Mouse (Mus musculus): Measurements from ENCODE around the gene Cd40lg. TPM values are rescaled to one million over a fixed set of nuclear protein-coding genes. Genes with fewer than 3 reads are reported as not detected.

Gene Cd40lg
- polyA plus RNA-seq (2011; ENCODE audit: insufficient read length, low read depth, missing spikeins), result not detected in 2 replicates

GRCm38 (mm10) chrX:57211876-57212275, at the start of gene Cd40lg:
Cd40lg (plus strand) TSS chrX:57212143.
- Histone ChIP-seq H3K27ac (ENCODE audit: insufficient read depth, low read length) (no peak within 1 kb of the TSS), H3K4me1 (ENCODE audit: control insufficient read depth, insufficient read depth, low read length) (no peaks in the 10 kb centered on the region), H3K4me3 (ENCODE audit: insufficient read depth, low read length) (no peak within 1 kb of the TSS)
- TF ChIP-seq POLR2A (IDR thresholded peaks at IDR 0.05; ENCODE audit: low read depth, low read length), result no peak
- TF ChIP-seq CTCF (IDR thresholded peaks at IDR 0.05; ENCODE audit: borderline replicate concordance, insufficient read depth, low read length), result no peak

- TF ChIP-seq POLR2A (IDR thresholded peaks at IDR 0.05; ENCODE audit: low read depth, low read length) (no peak), CTCF (IDR thresholded peaks at IDR 0.05; ENCODE audit: borderline replicate concordance, insufficient read depth, low read length) (no peak)
- Histone ChIP-seq H3K4me1 (ENCODE audit: control insufficient read depth, insufficient read depth, low read length) (no peaks in the 10 kb centered on the region), H3K27ac (ENCODE audit: insufficient read depth, low read length) (no peak overlapping the region), H3K4me3 (ENCODE audit: insufficient read depth, low read length) (no peak overlapping the region)
These were observed 45.4 kb upstream of the Cd40lg start for GRCm38 (mm10) chrX:57166549-57166948.

- no peak for TF ChIP-seq CTCF (IDR thresholded peaks at IDR 0.05; ENCODE audit: borderline replicate concordance, insufficient read depth, low read length)
- no peak for TF ChIP-seq POLR2A (IDR thresholded peaks at IDR 0.05; ENCODE audit: low read depth, low read length)
- H3K4me1 ChIP-seq (ENCODE audit: control insufficient read depth, insufficient read depth, low read length), result no peaks in the 10 kb centered on the region
- H3K4me3 ChIP-seq (ENCODE audit: insufficient read depth, low read length), result no peak overlapping the region
- no peak overlapping the region for H3K27ac ChIP-seq (ENCODE audit: insufficient read depth, low read length)
These were observed 40.7 kb upstream of the Cd40lg start for GRCm38 (mm10) chrX:57171269-57171668.

- Histone ChIP-seq H3K4me1 (ENCODE audit: control insufficient read depth, insufficient read depth, low read length) (no peaks in the 10 kb centered on the region), H3K4me3 (ENCODE audit: insufficient read depth, low read length) (no peak overlapping the region), H3K27ac (ENCODE audit: insufficient read depth, low read length) (no peak overlapping the region)
- TF ChIP-seq POLR2A (IDR thresholded peaks at IDR 0.05; ENCODE audit: low read depth, low read length), result no peak
- no peak for TF ChIP-seq CTCF (IDR thresholded peaks at IDR 0.05; ENCODE audit: borderline replicate concordance, insufficient read depth, low read length)
These were observed 34.6 kb upstream of the Cd40lg start for GRCm38 (mm10) chrX:57177225-57177779.

- TF ChIP-seq CTCF (IDR thresholded peaks at IDR 0.05; ENCODE audit: borderline replicate concordance, insufficient read depth, low read length) (no peak), POLR2A (IDR thresholded peaks at IDR 0.05; ENCODE audit: low read depth, low read length) (no peak)
- Histone ChIP-seq H3K4me1 (ENCODE audit: control insufficient read depth, insufficient read depth, low read length) (no peaks in the 10 kb centered on the region), H3K4me3 (ENCODE audit: insufficient read depth, low read length) (no peak overlapping the region), H3K27ac (ENCODE audit: insufficient read depth, low read length) (no peak overlapping the region)
These were observed 29.5 kb upstream of the Cd40lg start for GRCm38 (mm10) chrX:57182470-57182869.

- no peak for TF ChIP-seq POLR2A (IDR thresholded peaks at IDR 0.05; ENCODE audit: low read depth, low read length)
- TF ChIP-seq CTCF (IDR thresholded peaks at IDR 0.05; ENCODE audit: borderline replicate concordance, insufficient read depth, low read length), result no peak
- no peaks in the 10 kb centered on the region for H3K4me1 ChIP-seq (ENCODE audit: control insufficient read depth, insufficient read depth, low read length)
- H3K4me3 ChIP-seq (ENCODE audit: insufficient read depth, low read length), result no peak overlapping the region
- no peak overlapping the region for H3K27ac ChIP-seq (ENCODE audit: insufficient read depth, low read length)
These were observed 28.6 kb upstream of the Cd40lg start for GRCm38 (mm10) chrX:57183359-57183758.

- no peaks in the 10 kb centered on the region for H3K4me1 ChIP-seq (ENCODE audit: control insufficient read depth, insufficient read depth, low read length)
- TF ChIP-seq POLR2A (IDR thresholded peaks at IDR 0.05; ENCODE audit: low read depth, low read length) (no peak), CTCF (IDR thresholded peaks at IDR 0.05; ENCODE audit: borderline replicate concordance, insufficient read depth, low read length) (no peak)
- no peak overlapping the region for H3K27ac ChIP-seq (ENCODE audit: insufficient read depth, low read length)
- no peak overlapping the region for H3K4me3 ChIP-seq (ENCODE audit: insufficient read depth, low read length)
These were observed 24.6 kb upstream of the Cd40lg start for GRCm38 (mm10) chrX:57187301-57187700.

GRCm38 (mm10) chrX:57189335-57189734, 22.6 kb upstream of the Cd40lg start:
- Histone ChIP-seq H3K4me1 (ENCODE audit: control insufficient read depth, insufficient read depth, low read length) (no peaks in the 10 kb centered on the region), H3K27ac (ENCODE audit: insufficient read depth, low read length) (no peak overlapping the region), H3K4me3 (ENCODE audit: insufficient read depth, low read length) (no peak overlapping the region)
- TF ChIP-seq CTCF (IDR thresholded peaks at IDR 0.05; ENCODE audit: borderline replicate concordance, insufficient read depth, low read length) (no peak), POLR2A (IDR thresholded peaks at IDR 0.05; ENCODE audit: low read depth, low read length) (no peak)

GRCm38 (mm10) chrX:57196319-57196718, 15.6 kb upstream of the Cd40lg start:
- TF ChIP-seq POLR2A (IDR thresholded peaks at IDR 0.05; ENCODE audit: low read depth, low read length) (no peak), CTCF (IDR thresholded peaks at IDR 0.05; ENCODE audit: borderline replicate concordance, insufficient read depth, low read length) (no peak)
- H3K4me3 ChIP-seq (ENCODE audit: insufficient read depth, low read length), result no peak overlapping the region
- no peaks in the 10 kb centered on the region for H3K4me1 ChIP-seq (ENCODE audit: control insufficient read depth, insufficient read depth, low read length)

GRCm38 (mm10) chrX:57198036-57198435, 13.9 kb upstream of the Cd40lg start:
- no peaks in the 10 kb centered on the region for H3K4me1 ChIP-seq (ENCODE audit: control insufficient read depth, insufficient read depth, low read length)
- H3K27ac ChIP-seq (ENCODE audit: insufficient read depth, low read length), result no peak overlapping the region
- no peak for TF ChIP-seq POLR2A (IDR thresholded peaks at IDR 0.05; ENCODE audit: low read depth, low read length)
- TF ChIP-seq CTCF (IDR thresholded peaks at IDR 0.05; ENCODE audit: borderline replicate concordance, insufficient read depth, low read length), result no peak
- no peak overlapping the region for H3K4me3 ChIP-seq (ENCODE audit: insufficient read depth, low read length)

More at GRCm38 (mm10) chrX:57196319-57196718, 15.6 kb upstream of the Cd40lg start:
- H3K27ac ChIP-seq (ENCODE audit: insufficient read depth, low read length), result no peak overlapping the region

Data from embryonic fibroblast, embryonic 13.5 days (primary cell).